Mouse (Mus musculus) olfactory bulb, adult 2 months (tissue): ENCODE results near the gene Gtf2h1.

Experiments used
- CTCF ChIP-seq: fragments of 200-500 bp; IDR thresholded peaks from 2 replicates; pipeline ENCODE4 v1.5.1; 2012; ENCODE audit warnings: low read depth, mild to moderate bottlenecking, low read length, moderate library complexity; ENCODE audit not compliant: insufficient read depth
- POLR2A ChIP-seq: fragments of 200-500 bp; IDR thresholded peaks from 2 replicates; pipeline ENCODE4 v1.6.1; 2012; ENCODE audit warnings: mild to moderate bottlenecking, low read depth, low read length, moderate library complexity; ENCODE audit not compliant: insufficient read depth

- TF ChIP-seq CTCF = no peak
- TF ChIP-seq POLR2A = no peak
Observed at GRCm38 (mm10) chr7:46852666-46853065, 56.8 kb downstream of the Gtf2h1 start.
